Mouse (Mus musculus) spleen, adult 2 months (tissue): ENCODE measurements at regions not wholly inside any gene's neighbourhood (a gene's known extent, or its start where the extent isn't known, plus 50 kb on each side); places are given as distances from the start of the nearest gene placed in this dataset.

Experiments used
- CTCF ChIP-seq: fragments of 200-500 bp; IDR thresholded peaks from 2 replicates; pipeline ENCODE4 v1.5.1; 2011; ENCODE audit warnings: mild to moderate bottlenecking, inconsistent platforms; ENCODE audit not compliant: insufficient read depth, insufficient read length, insufficient replicate concordance; ENCODE audit errors: extremely low read depth
- POLR2A ChIP-seq: fragments of 200-500 bp; IDR thresholded peaks from 2 replicates; pipeline ENCODE4 v1.6.1; 2011; ENCODE audit warnings: low read depth, low read length, inconsistent platforms

- TF ChIP-seq POLR2A (no peak), CTCF (no peak)
Measured at GRCm38 (mm10) chr10:72577713-72578112, 76.9 kb upstream of the Zwint start.
